Mouse (Mus musculus): Measurements from ENCODE around the gene Vwce.

DNA sequence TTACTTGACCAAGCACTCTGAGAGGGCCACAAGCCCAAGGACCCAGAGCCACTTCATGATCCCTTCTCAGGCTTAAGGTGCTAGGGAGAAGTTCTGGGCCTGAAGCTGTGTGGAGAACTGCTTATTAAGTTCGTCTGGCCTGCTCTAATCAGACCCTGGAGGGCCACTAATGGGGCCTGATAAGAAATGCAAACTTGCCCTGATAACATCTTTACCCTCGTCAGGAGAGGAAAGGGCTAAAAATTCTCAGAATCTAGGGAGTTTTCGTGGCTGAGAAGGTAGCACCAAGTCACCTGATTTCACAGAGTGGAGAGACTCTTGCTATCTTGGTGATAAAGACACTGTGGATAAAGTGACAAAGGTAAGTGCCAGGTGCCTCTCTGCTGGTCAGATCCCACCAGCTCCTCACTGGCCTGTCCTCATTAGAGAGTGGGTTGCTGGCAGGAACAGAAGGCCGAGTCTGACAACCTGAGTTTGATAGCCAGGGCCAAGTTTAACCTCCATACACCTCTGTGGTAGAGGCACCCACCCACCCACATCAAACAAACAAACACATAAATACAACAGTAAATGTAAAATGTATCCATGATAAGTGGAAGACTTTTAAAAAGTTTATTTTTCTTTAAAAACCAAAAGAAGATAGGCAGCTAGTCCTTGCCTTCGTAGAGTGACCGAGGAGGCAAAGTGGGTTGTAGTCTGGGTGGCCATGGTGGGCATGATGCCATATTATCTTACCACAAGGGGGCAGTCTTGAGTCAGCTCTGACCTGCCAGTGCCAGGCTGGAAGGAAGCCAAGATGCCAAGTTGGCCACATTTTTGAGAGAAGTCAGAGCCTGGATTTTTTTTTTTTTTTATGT, 44.1 kb downstream of the Vwce start, which contains the start of gene Pga5:
- TF ChIP-seq CTCF (IDR thresholded peaks at IDR 0.05; ENCODE audit: low read depth, low read length) (peak; percentile 84), POLR2A (IDR thresholded peaks at IDR 0.05; ENCODE audit: borderline replicate concordance, low read depth, low read length) (no peak)
